Mouse (Mus musculus): ENCODE results near the gene Scaf1. TPM values are rescaled to one million over a fixed set of nuclear protein-coding genes. Genes with fewer than 3 reads are reported as not detected.

The Scaf1 gene
- 38.8 TPM for polyA plus RNA-seq (2017; shearing (Covaris generic))

DNA sequence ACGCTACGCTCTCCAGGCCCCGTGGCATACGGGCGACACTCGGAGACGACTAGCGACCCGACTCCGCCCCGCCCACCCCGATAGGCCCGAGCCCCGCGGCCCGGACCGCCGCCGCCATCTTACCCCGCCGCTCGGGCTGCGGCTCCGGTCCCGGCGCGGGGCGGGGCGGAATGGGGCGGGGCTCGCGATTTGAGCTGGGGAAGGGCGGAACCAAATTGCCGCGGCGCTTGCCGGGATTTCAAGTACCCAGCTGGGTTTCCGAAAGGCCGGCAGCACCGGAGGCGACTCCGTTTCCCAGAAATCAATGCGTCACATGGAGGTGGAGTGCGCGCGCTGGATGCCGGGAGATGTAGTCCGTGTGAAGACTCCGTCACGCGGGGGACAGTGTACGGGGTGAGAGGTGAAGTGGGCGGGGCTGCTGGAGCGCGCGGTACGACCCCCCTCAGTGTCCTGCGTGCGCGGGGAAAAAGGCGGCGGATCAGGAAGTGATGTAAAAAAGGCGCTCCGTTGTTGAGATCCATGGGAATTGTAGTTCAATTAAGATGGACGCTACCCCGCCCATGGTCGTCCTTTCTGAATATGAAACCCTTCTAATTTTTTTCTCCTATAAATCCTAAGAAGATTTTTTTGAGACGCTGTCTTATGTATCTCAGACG lies at the start of gene Scaf1:
Scaf1 (minus strand) TSS at position 407 of the 656 bp plus-strand sequence.

DNA sequence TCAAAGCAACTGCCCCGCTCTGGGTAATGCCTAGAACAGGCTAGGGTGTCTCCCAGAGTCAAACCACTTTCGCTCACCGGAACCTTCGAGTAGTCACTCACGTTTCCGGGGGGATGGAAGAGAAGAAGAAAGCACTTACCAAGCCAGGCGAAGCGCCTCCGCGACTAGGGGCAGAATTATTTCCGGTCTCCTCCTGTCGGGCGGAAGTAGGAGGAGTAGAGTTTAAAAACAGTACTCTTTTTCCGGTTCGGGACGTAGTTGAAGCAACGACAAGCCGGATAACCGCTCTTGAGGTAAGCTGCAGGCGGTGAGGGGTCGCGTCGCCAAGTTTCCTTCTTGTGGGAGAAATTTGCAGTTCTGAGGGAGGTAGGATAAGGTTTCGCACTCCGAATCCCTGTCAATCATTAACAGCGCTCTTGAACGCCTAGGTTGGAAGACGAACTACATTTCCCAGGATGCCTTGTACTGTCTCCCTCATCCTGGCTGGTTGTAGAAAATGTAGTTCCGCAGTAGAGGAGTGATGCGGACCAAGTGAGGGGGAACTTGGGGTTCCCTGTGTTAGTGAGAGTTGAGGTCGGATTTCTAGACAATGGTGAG lies 46.2 kb upstream of the Scaf1 start, which contains the start of the genes Nosip and Prrg2:
Nosip (plus strand) TSS at position 191 of the 597 bp plus-strand sequence.
Prrg2 (minus strand) TSS at position 439 of the 597 bp plus-strand sequence.

DNA sequence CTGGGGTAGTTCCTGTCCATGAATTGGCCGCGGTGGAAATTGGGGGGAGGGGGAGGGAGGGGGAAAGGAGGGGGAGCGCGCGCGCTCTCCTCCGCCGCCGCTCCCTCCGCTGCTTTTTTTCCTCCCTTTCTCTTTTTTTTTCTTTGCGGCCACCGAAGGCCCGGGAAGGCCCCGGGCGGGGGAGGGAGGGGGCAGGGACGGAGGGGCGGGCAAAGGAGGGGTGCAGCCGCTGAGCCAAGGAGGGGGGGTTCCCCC lies 36.6 kb upstream of the Scaf1 start, which contains the start of gene Prr12:
Prr12 (minus strand) TSS at position 20 of the 255 bp plus-strand sequence.

DNA sequence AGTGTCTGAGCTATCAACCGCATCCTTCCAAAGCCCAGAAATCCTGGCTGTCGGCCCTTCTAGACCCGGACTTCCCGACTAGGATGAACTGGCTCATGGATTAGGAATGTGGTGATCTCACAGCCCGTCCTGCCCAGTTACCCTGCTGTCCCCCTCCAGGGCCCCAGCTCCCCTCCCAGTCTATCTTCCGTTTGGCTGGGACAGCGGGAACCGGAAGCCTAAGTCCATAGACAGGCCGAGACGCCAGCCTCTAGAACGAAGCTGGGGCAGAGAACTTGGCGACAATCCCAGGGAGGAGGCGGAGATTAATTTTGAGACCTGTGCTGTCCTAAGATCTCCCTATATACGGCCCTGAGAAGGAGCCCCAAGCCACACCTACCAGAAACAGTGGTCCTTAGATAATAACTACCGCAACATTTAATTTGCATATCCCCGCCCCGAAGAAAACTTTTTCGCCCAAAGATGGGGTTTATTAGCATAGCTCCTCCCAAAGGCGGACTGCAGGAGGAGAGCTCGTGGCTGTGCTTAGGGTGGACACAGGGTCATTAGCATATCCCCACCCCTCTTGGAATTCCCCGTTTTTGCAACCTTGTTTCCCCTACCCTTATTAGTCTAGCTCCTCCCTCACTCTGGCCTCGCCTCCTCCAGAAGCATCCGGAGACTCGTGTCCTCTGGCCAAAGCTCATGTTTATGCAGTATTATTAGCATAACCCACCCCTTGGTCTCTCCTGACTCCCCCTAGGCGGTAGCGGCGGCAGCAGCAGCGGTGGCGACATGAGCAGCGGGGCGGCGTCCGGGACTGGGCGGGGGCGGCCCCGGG lies 1.3 kb upstream of the Scaf1 start, which contains the start of gene Rras:
Rras (plus strand) TSS at position 720 of the 820 bp plus-strand sequence.

DNA sequence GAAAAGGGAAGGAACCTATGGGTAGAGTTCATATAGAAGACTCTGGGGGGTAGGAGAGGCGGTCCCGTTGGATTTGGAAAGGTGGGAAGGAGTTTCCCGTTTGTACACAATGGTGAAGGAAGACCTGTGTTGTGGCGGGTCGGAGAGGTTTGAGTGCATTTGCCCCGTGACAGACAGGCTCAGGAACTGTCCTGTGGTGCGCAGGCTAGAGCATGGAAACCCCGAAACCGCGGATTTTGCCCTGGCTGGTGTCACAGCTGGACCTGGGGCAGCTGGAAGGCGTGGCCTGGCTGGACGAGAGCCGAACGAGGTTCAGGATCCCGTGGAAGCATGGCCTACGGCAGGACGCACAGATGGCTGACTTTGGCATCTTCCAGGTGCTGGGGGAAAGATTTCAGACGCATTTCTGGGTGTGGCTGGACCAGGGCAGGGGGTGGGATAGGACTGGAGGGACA lies 17.6 kb downstream of the Scaf1 start, which contains the start of gene Bcl2l12:
Bcl2l12 (minus strand) TSS at position 212 of the 455 bp plus-strand sequence.

DNA sequence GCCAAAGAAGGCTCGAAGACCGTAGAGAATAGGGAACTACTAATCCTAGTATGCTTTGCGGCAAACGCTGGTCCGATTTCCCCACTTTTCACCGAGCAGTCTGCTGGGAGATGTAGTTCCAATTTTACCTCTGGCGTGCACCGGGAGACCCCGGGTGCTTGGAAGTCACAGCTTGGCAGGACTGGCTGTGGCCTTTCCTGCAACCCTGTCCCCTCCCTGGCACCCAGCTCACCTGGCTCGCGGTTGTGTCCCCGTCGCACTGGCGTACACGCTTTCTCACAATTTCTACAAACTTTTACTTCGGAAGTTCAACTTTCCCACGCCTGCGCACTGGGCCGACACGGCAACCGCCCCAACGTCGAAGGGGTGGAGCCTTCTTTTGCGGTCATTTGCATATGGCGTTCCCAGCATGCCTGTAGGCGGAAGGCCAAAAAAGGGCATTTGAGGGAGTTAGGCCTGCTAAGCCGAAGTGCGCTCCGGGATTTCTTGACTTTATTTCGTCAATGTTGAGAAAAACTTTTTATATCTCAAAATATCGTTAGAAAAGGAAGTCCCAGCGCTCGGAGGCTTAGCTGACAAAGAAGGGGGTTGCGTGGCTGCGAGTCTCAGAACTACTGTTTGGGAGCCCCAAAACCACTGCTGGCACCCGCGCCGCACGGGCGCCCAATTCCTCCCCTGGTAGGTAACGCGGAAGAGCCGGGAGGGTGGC lies 18.8 kb downstream of the Scaf1 start, which contains the start of gene Irf3:
Irf3 (plus strand) TSS at position 418 of the 709 bp plus-strand sequence.

DNA sequence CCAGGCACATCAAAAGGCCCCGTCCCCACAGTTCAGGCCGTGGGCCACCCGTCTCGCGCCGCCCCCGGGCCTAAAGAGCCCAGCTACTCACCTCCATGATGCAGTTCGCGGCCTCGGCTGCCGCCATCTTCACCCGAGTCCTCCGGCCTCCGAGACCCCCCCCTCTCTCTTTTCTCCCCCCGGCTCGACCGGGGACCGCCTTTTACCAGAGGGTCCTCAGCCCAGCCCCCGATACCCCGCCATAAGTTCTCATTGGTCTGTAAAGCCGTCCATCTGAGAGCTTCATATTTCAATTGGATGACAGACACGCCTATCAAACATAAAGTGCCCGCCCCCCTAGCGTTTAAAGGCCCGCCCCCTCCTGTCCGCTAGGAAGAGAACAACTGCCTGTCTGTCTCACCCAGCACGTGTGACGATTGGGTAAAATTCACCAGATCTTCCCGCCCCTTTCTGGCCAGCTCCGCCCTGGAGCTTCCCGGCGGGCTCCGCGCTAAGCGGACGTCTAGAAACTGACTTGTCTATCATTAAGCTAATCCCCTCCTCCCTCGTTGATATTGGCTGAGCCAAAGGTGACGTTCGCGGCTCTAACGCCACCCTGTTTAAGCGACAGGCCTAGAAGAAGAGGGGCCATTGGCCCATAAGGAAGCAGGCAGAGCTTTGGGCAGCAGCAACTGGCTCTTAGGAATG lies 29.8 kb downstream of the Scaf1 start, which contains the start of gene Prmt1:
Prmt1 (minus strand) TSS at position 377 of the 687 bp plus-strand sequence.

DNA sequence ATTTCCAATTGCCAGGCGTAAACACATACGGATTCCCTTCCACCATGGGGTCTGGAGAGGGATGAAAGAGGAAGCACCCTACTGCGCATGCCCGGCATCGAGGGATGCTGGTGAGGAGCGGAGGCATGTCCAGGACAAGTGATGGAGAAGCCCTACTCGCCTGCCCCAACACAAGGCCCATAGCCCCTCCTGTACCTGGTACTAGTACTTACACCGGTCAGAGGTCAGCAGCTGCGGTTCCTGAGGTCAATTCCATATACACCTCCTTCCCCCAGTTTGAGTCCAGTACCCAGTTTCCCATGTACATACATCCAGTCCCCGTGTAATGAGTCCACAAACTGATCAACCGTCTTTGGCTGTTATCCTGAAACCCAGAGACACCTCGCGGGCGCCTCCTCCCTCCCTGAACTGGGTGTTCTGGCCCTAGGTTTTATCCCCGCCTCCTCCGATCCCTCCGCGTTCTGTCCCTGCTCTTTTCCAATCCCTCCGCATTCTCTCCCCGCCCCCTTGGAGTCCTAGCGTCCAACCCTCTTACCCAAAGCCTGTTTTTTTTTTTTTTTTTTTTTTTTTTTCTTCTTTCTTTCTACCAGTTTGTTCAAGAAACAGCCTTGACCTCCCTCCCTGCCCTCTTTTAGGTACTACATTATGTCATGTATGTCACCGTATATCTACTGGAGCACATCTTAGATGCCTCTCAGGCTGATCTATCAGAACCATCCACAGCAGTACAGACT lies 41.6 kb downstream of the Scaf1 start, which contains the start of gene Cpt1c:
Cpt1c (minus strand) TSS at position 469 of the 734 bp plus-strand sequence.

Other genes starting within 250 kb of the Scaf1 start
- 43.8 TPM for gene Nup62, start 200.3 kb downstream of the Scaf1 start, polyA plus RNA-seq (2017; shearing (Covaris generic))
- 2.3 TPM for gene Il4i1, start 200.0 kb downstream of the Scaf1 start, polyA plus RNA-seq (2017; shearing (Covaris generic))
- 0.39 TPM for gene Atf5, start 199.7 kb downstream of the Scaf1 start, polyA plus RNA-seq (2017; shearing (Covaris generic))
- 35.4 TPM for gene Akt1s1, start 167.4 kb downstream of the Scaf1 start, polyA plus RNA-seq (2017; shearing (Covaris generic))
- gene Tbc1d17, start 167.3 kb downstream of the Scaf1 start, polyA plus RNA-seq (2017; shearing (Covaris generic)): 93.5 TPM
- gene Pnkp, start 159.2 kb downstream of the Scaf1 start, polyA plus RNA-seq (2017; shearing (Covaris generic)): 105 TPM
- 27.7 TPM for gene Ptov1, start 146.6 kb downstream of the Scaf1 start, polyA plus RNA-seq (2017; shearing (Covaris generic))
- gene Med25, start 123.7 kb downstream of the Scaf1 start, polyA plus RNA-seq (2017; shearing (Covaris generic)): 59.3 TPM
- 45.3 TPM for gene Fuz, start 120.3 kb downstream of the Scaf1 start, polyA plus RNA-seq (2017; shearing (Covaris generic))
- gene Ap2a1, start 86.9 kb downstream of the Scaf1 start, polyA plus RNA-seq (2017; shearing (Covaris generic)): 68.0 TPM
- gene Tsks, start 73.2 kb downstream of the Scaf1 start, polyA plus RNA-seq (2017; shearing (Covaris generic)): not detected
- gene Cpt1c, start 41.5 kb downstream of the Scaf1 start, polyA plus RNA-seq (2017; shearing (Covaris generic)): 0.30 TPM
- 175 TPM for gene Prmt1, start 29.8 kb downstream of the Scaf1 start, polyA plus RNA-seq (2017; shearing (Covaris generic))
- 235 TPM for gene Irf3, start 18.7 kb downstream of the Scaf1 start, polyA plus RNA-seq (2017; shearing (Covaris generic))
- gene Bcl2l12, start 17.7 kb downstream of the Scaf1 start, polyA plus RNA-seq (2017; shearing (Covaris generic)): 35.8 TPM
- gene Rras, start 1.6 kb upstream of the Scaf1 start, polyA plus RNA-seq (2017; shearing (Covaris generic)): 24.1 TPM
- 4.0 TPM for gene Prr12, start 36.5 kb upstream of the Scaf1 start, polyA plus RNA-seq (2017; shearing (Covaris generic))
- gene Nosip, start 46.1 kb upstream of the Scaf1 start, polyA plus RNA-seq (2017; shearing (Covaris generic)): 115 TPM
- gene Prrg2, start 46.3 kb upstream of the Scaf1 start, polyA plus RNA-seq (2017; shearing (Covaris generic)): 3.0 TPM
- 10.7 TPM for gene Rcn3, start 75.9 kb upstream of the Scaf1 start, polyA plus RNA-seq (2017; shearing (Covaris generic))
- gene Fcgrt, start 87.5 kb upstream of the Scaf1 start, polyA plus RNA-seq (2017; shearing (Covaris generic)): 2.8 TPM
- gene Rps11, start 108.1 kb upstream of the Scaf1 start, polyA plus RNA-seq (2017; shearing (Covaris generic)): 2,481 TPM
- 2,316 TPM for gene Rpl13a, start 112.4 kb upstream of the Scaf1 start, polyA plus RNA-seq (2017; shearing (Covaris generic))
- gene Gm45713, start 119.9 kb upstream of the Scaf1 start, polyA plus RNA-seq (2017; shearing (Covaris generic)): not detected
- gene Flt3l, start 120.1 kb upstream of the Scaf1 start, polyA plus RNA-seq (2017; shearing (Covaris generic)): 309 TPM
- 59.4 TPM for gene Pih1d1, start 137.9 kb upstream of the Scaf1 start, polyA plus RNA-seq (2017; shearing (Covaris generic))
- gene Aldh16a1, start 138.2 kb upstream of the Scaf1 start, polyA plus RNA-seq (2017; shearing (Covaris generic)): 58.9 TPM
- 0.08 TPM for gene Slc17a7, start 147.6 kb upstream of the Scaf1 start, polyA plus RNA-seq (2017; shearing (Covaris generic))
- gene Gfy, start 163.2 kb upstream of the Scaf1 start, polyA plus RNA-seq (2017; shearing (Covaris generic)): not detected
- not detected for gene Pth2, start 164.6 kb upstream of the Scaf1 start, polyA plus RNA-seq (2017; shearing (Covaris generic))
- gene Ccdc155, start 188.5 kb upstream of the Scaf1 start, polyA plus RNA-seq (2017; shearing (Covaris generic)): 0.07 TPM
- 8.9 TPM for gene Dkkl1, start 195.8 kb upstream of the Scaf1 start, polyA plus RNA-seq (2017; shearing (Covaris generic))
- gene Tead2, start 199.4 kb upstream of the Scaf1 start, polyA plus RNA-seq (2017; shearing (Covaris generic)): 4.9 TPM
- 607 TPM for gene Cd37, start 222.8 kb upstream of the Scaf1 start, polyA plus RNA-seq (2017; shearing (Covaris generic))
- gene Slc6a16, start 224.7 kb upstream of the Scaf1 start, polyA plus RNA-seq (2017; shearing (Covaris generic)): not detected

Measured in CD4-positive, CD25-positive, alpha-beta regulatory T cell (primary cell).